Mouse (Mus musculus) forebrain, embryonic 15.5 days (tissue): ENCODE measurements around the gene St8sia1. TPM values are rescaled to one million over a fixed set of nuclear protein-coding genes. Genes with fewer than 3 reads are reported as not detected.
A peak's percentile ranks its signal among the peaks of the same experiment; 100 is the strongest.
"Not testable (repeated sequence)": the region's sequence is repeated elsewhere in the genome, so short reads cannot be mapped to it uniquely, and the experiment has no call there.

Source experiments
- ATAC-seq: fragments of 200-750 bp; cut with Nextera tagmentation; replicated peaks from 2 replicates; pipeline ENCODE4 v1.8.0; 2017; ENCODE audit warnings: mild to moderate bottlenecking, moderate TSS enrichment, moderate library complexity
- H3K27ac ChIP-seq: fragments of 300-500 bp; sonication (generic); replicated peaks from 2 replicates; pipeline ENCODE4 v1.5.1; 2015; ENCODE audit warnings: mild to moderate bottlenecking, inconsistent platforms
- H3K27me3 ChIP-seq: fragments of 300-500 bp; sonication (generic); 2 replicates; pipeline ENCODE4 v1.6.1; 2015; ENCODE audit warnings: inconsistent platforms
- H3K36me3 ChIP-seq: fragments of 300-500 bp; sonication (generic); 2 replicates; pipeline ENCODE4 v1.6.1; 2015; ENCODE audit warnings: mild to moderate bottlenecking, inconsistent platforms
- H3K4me1 ChIP-seq: fragments of 300-500 bp; sonication (generic); 2 replicates; pipeline ENCODE4 v1.6.1; 2015; ENCODE audit warnings: inconsistent platforms
- H3K4me2 ChIP-seq: fragments of 300-500 bp; sonication (generic); replicated peaks from 2 replicates; pipeline ENCODE4 v1.6.1; 2015; ENCODE audit warnings: mild to moderate bottlenecking, inconsistent platforms
- H3K4me3 ChIP-seq: fragments of 300-500 bp; sonication (generic); 2 replicates; pipeline ENCODE4 v1.5.1; 2015; ENCODE audit warnings: mild to moderate bottlenecking, inconsistent platforms
- H3K9ac ChIP-seq: fragments of 300-500 bp; sonication (generic); replicated peaks from 2 replicates; pipeline ENCODE4 v1.6.1; 2015; ENCODE audit warnings: mild to moderate bottlenecking, inconsistent platforms
- H3K9me3 ChIP-seq: fragments of 300-500 bp; sonication (generic); 2 replicates; pipeline ENCODE4 v1.6.1; 2016; ENCODE audit warnings: inconsistent platforms
- WGBS: fragments of 180-500 bp; shearing (Covaris S2); methylation state at CpG from one replicate; pipeline ENCODE4 v1.1.7; 2015; ENCODE audit warnings: mixed read lengths; 5-methylcytosine and 5-hydroxymethylcytosine counted together
- polyA plus RNA-seq: library from polyadenylated mRNA; unstranded; fragments of >200 nt; fragmentation: Nextera tagmentation; extraction: Ambion mirVana; gene quantifications from 2 replicates; pipeline ENCODE4 v1.2.1, GENCODE M21; 2015

Gene St8sia1
- polyA plus RNA-seq, result 5.5 and 6.9 TPM in 2 replicates

DNA sequence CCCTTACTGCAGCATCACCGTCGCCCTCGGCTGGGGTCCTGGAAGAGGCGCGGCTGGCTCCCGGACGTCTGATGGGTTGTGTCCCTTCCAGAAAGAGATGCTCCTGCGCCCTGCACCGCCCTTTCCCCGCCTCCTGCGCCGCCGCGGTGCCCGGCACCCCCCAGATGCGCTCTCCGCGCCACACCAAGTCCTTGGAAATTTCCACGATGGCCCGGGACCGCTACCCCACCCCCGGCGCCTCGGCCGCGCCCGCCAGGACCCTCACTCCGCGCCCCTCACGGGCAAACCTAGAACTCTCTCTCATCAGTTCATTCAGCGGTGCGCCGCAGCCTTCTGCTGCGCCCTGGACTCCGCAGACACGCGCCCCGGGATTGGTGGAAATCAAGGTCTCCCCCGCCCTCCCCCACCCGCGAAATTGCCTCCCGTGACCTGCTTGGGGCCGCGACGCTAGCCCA lies at the start of gene St8sia1:
TSS of gene St8sia1 (minus strand) at position 377 of the 455 bp plus-strand sequence.
- H3K4me3 ChIP-seq, result peak within 1 kb of the TSS; percentile 86
- no peaks in the 10 kb centered on the region for H3K27me3 ChIP-seq
- peaks cover 29% of the 10 kb centered on the region for H3K4me1 ChIP-seq
- peak within 1 kb of the TSS; percentile 99 for H3K27ac ChIP-seq
- H3K36me3 ChIP-seq, result no peaks in the 10 kb centered on the region
- no peaks in the 10 kb centered on the region for H3K9me3 ChIP-seq
- H3K4me2 ChIP-seq, result peak within 1 kb of the TSS; percentile 87
- peak within 1 kb of the TSS; percentile 95 for H3K9ac ChIP-seq
- peak; percentile 66 for ATAC-seq
- WGBS, result under 1% methylated on average over 42 of the region's 45 CpGs

DNA sequence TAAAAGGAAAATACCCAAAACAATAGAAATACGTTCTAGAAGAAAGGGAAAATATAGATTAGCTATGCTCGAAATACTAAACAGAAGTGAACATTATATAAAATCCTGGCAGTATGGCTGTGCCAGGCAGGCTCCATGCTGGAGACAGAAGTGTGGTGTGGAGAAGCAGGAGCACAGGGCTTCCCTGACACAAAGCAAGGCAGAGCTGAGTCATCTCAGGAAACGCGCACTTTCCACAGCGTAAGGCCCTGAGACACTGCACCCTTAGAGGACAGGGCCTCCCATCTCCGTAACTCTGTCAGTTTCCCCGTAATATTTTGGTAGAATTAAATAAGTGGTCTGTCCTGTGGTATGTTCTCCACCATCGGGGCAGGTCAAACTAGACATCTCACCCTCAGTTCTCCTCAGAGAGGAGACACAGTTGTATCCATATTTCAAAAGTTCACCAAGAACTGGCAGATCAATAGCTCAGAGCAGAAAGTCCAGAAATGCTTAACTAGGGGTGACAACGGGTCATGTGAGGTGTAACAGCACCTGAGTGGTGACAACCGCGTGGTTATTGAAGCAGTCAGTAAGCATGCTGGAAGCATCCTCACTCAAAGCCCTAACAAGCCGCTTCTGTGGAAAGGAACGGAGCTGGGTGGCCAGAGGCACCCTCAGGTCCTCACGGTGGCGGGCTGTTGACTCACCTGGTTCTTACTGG lies 48.4 kb upstream of the St8sia1 start:
- H3K9me3 ChIP-seq, result no peaks in the 10 kb centered on the region
- no peak overlapping the region for H3K4me3 ChIP-seq
- H3K4me1 ChIP-seq, result no peaks in the 10 kb centered on the region
- no peak for ATAC-seq
- H3K9ac ChIP-seq, result no peak overlapping the region
- H3K4me2 ChIP-seq, result no peak overlapping the region
- H3K27ac ChIP-seq, result no peak overlapping the region
- peaks cover 43% of the 10 kb centered on the region for H3K36me3 ChIP-seq
- 94% methylated on average over 15 of the region's 15 CpGs for WGBS
- H3K27me3 ChIP-seq, result no peaks in the 10 kb centered on the region

DNA sequence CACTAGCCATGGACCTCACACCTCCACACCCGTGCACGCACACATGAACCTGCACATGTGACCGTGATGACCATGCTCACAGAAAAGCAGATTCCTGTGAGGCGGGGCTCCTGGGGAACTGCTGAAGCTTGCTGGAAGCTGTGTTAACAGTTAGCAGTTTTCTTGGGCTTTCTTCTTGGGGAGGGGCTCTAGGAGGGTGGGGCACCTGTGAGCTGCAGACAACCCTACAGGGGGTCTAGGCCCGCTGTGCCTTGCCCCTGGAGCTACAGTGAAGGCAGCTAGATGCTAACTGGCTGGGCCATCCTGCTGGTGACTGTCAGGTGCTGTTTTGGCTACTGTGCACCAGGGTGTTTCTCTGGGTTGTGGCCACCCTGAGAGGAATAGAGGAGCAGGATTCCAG lies 44.6 kb upstream of the St8sia1 start:
- no peaks in the 10 kb centered on the region for H3K27me3 ChIP-seq
- no peak overlapping the region for H3K4me2 ChIP-seq
- 0 out of 2 replicates have a peak, but pooled peaks have one; percentile 11 for ATAC-seq
- no peak overlapping the region for H3K4me3 ChIP-seq
- no peaks in the 10 kb centered on the region for H3K9me3 ChIP-seq
- H3K27ac ChIP-seq, result no peak overlapping the region
- H3K4me1 ChIP-seq, result no peaks in the 10 kb centered on the region
- H3K36me3 ChIP-seq, result peaks cover 29% of the 10 kb centered on the region
- WGBS, result 89% methylated on average over 5 of the region's 5 CpGs
- no peak overlapping the region for H3K9ac ChIP-seq

DNA sequence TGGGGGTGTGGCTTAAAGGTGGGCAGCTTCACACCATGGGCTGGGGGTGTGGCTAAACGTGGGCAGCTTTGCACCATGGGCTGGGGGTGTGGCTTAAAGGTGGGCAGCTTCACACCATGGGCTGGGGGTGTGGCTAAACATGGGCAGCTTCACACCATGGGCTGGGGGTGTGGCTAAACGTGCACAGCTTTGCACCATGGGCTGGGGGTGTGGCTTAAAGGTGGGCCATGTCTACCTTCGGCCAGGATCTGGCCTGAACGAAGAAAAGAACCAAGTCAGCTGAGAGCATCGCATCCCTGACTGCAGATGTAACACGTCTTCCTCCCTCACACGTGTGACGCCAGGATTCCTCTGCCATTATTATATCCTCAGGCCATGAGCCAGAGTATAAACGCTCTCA lies 41.0 kb upstream of the St8sia1 start:
- H3K27ac ChIP-seq, H3K36me3 ChIP-seq, ATAC-seq, H3K4me1 ChIP-seq, H3K4me2 ChIP-seq, H3K4me3 ChIP-seq, H3K9ac ChIP-seq, H3K27me3 ChIP-seq, H3K9me3 ChIP-seq: not testable (repeated sequence)
- 88% methylated on average over 9 of the region's 9 CpGs for WGBS

DNA sequence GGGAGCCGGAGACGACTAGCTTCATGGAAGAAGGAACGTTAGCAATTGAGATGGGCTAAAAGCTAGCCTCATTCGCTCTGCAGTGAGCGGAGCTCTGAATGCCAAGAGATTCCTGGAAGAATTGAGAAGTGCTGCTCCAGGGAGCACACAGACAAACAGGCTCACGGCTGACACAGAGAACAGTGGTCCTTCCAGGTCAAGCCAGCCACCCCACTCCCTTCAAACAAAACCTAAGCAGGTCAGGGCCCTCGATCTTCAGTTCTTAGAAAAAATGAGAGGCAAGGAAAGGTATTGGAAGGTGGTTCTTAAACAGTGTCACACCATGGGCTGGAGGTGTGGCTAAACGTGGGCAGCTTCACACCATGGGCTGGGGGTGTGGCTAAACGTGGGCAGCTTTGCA lies 40.5 kb upstream of the St8sia1 start:
- no peak for ATAC-seq
- H3K4me1 ChIP-seq, result no peaks in the 10 kb centered on the region
- no peak overlapping the region for H3K9ac ChIP-seq
- H3K27ac ChIP-seq, result no peak overlapping the region
- H3K36me3 ChIP-seq, result peaks cover 2% of the 10 kb centered on the region; the same call in 1 of the 2 replicates
- no peaks in the 10 kb centered on the region for H3K9me3 ChIP-seq
- H3K4me3 ChIP-seq, result no peak overlapping the region
- H3K27me3 ChIP-seq, result no peaks in the 10 kb centered on the region
- no peak overlapping the region for H3K4me2 ChIP-seq
- WGBS, result 77% methylated on average over 9 of the region's 9 CpGs

DNA sequence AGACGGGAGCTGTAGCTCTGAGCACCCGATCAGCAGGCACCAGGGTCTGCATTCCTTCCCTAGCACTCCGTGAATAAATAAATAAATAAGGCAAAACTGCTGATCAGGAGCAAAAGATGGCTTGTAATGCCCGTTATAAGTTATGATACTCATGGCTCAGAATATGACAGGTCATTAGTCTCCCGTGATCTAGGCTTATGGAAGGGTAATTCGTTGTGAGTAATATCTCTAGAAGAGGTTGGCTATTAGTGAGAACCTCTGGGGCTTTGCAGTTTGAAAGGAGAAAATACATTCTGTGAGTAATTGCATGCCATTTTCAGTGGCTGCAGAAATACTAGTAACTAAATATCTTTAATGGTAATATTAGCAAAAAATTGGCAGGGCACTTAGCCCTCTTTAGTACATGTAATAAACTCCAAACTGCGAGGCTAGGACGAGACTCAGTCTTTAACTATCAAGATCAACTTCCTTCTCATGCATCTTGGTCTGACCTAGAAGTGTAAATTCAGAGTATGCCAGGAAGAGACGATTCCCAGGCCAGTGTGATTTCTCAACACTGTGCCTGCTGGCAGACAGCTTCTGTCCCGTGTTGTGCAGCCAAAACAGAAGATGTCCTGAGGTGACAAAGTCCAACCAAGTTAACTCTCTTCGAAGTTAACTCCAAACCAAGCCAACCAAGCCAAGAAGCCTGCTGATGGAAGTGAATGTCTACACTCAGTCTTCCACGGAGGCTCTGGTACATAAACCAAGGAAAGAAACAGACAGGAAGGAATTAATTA lies 34.2 kb upstream of the St8sia1 start:
- Histone ChIP-seq H3K4me2 (no peak overlapping the region), H3K4me1 (peaks cover 11% of the 10 kb centered on the region), H3K27ac (no peak overlapping the region), H3K4me3 (no peak overlapping the region), H3K36me3 (no peaks in the 10 kb centered on the region), H3K9me3 (no peaks in the 10 kb centered on the region), H3K27me3 (no peaks in the 10 kb centered on the region), H3K9ac (no peak overlapping the region)
- no peak for ATAC-seq
- 81% methylated on average over 12 of the region's 12 CpGs for WGBS

DNA sequence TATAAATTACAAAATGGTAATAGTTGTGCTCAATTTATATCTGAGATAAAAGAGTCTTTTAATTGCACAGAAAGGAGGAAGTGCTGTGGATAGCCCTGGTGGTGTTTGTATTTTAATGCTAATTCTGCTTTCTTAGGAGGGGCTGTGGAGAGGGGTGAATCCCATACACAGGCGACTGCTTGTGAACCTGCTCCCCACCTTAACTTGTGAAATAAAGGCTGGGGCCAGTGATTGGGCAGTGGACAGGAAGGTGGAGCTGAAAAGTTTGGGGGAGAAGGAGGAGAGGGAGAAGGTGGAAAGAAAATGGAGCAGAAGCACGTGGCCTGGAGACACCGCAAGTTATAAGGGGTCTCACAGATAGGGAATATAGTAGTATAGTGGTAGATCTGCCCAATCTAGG lies 32.6 kb upstream of the St8sia1 start:
- Histone ChIP-seq H3K4me3 (no peak overlapping the region), H3K36me3 (no peaks in the 10 kb centered on the region), H3K9ac (no peak overlapping the region), H3K4me2 (no peak overlapping the region), H3K27ac (no peak overlapping the region), H3K9me3 (no peaks in the 10 kb centered on the region), H3K27me3 (0 out of 2 replicates have a peak, but pooled peaks cover 3% of the 10 kb centered on the region), H3K4me1 (peaks cover 11% of the 10 kb centered on the region)
- WGBS, result 71% methylated on average over 3 of the region's 3 CpGs
- ATAC-seq, result no peak

DNA sequence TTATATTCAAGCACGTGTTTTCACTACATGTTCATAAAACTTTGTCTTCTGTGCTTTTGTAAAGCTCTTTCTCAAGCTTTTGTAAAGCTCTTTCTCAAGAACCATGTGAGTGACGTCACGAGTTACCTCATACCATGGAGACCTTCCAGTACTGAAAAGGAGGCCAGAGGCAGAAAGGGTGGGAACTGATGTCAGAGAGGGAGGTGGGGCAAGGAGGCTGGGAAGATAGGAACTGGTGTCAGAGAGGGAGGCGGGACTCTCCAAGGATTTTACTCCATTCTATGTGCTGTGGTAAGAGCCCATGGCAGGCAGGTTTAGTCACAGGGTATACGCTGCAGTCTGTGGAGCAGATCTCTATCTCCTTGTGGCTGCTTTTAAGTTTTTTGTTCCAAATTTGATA lies 31.3 kb upstream of the St8sia1 start:
- Histone ChIP-seq H3K4me3 (no peak overlapping the region), H3K4me2 (no peak overlapping the region), H3K27ac (no peak overlapping the region), H3K4me1 (peaks cover 11% of the 10 kb centered on the region), H3K9me3 (no peaks in the 10 kb centered on the region), H3K9ac (no peak overlapping the region), H3K36me3 (no peaks in the 10 kb centered on the region), H3K27me3 (peaks cover 7% of the 10 kb centered on the region; the same call in 1 of the 2 replicates)
- 47% methylated on average over 5 of the region's 5 CpGs for WGBS
- no peak for ATAC-seq

DNA sequence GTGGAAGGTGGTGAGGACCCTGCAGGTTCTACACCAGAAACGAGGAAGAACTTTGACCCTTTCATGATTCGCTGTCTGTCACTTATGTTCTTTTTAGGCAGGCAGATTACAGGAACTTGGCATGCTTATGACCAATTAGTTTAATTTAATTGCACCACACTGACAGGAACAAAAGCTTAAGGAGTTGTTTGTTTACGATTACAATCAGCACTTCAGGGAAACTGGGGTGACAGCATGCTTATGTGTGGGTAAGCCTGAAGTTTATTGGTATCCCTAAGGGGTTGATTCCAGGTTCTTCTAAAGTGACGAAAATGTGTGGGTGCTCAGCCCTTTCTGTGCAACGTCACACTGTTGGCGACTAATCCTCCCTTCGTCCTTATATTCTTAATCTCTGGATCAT lies 30.6 kb upstream of the St8sia1 start:
- H3K27ac ChIP-seq, result no peak overlapping the region
- peak; percentile 42 for ATAC-seq

DNA sequence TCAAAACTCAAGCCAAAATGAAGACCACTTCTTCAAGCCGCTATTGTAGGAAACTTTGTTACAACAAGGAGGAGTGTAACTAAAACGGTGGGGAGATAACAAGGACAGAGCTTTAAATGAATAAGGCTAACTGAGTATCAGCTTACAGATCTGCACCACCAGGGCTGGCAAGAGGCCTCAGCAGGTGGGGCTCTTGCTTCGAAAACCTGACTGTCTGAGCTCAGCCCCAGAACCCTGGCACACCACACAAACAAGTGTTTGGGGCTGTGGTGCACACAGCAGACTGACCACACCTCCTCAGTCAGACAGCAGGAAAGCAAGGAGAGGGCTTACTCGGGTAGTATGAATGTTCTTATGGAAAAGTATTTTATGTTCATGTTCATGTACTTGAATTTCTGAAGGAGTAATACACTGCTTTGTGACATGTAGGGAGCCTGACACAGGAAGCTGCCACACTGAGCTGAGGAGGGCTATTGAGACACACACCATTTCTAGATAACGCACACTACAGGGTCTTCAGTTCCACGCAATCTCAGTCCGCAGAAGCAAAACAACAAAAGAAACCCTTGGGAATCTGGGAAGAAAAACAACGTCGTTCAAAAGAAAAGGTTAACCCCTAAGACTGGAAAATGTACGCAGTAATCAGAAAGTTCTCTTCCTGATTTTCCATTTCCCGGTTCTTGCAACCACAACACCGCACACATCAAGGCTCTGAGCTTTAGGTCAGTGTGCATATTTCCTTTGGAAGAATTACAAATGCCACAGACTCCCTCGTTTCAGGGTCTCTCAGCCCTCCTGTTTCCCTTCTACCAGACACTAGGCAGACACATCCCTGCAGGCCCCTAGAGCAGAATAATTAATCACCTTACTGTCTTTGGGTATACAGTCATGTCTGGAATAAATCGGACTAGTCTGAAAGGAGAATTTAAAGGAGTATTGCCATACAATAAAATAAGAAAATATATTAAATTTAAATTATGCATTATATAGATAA lies 29.8 kb upstream of the St8sia1 start:
- Histone ChIP-seq H3K27me3 (peaks cover 9% of the 10 kb centered on the region; the same call in 1 of the 2 replicates), H3K4me3 (no peak overlapping the region), H3K36me3 (no peaks in the 10 kb centered on the region), H3K9ac (no peak overlapping the region), H3K27ac (no peak overlapping the region), H3K4me2 (no peak overlapping the region), H3K9me3 (no peaks in the 10 kb centered on the region), H3K4me1 (peaks cover 11% of the 10 kb centered on the region)
- no peak for ATAC-seq
- WGBS, result 31% methylated on average over 14 of the region's 14 CpGs

More for the DNA sequence above, 30.6 kb upstream of the St8sia1 start:
- no peak overlapping the region for H3K4me2 ChIP-seq
- H3K9ac ChIP-seq, result no peak overlapping the region
- peaks cover 11% of the 10 kb centered on the region for H3K4me1 ChIP-seq
- peaks cover 9% of the 10 kb centered on the region; the same call in 1 of the 2 replicates for H3K27me3 ChIP-seq
- 30% methylated on average over 7 of the region's 7 CpGs for WGBS
- no peaks in the 10 kb centered on the region for H3K36me3 ChIP-seq
- no peak overlapping the region for H3K4me3 ChIP-seq
- no peaks in the 10 kb centered on the region for H3K9me3 ChIP-seq

DNA sequence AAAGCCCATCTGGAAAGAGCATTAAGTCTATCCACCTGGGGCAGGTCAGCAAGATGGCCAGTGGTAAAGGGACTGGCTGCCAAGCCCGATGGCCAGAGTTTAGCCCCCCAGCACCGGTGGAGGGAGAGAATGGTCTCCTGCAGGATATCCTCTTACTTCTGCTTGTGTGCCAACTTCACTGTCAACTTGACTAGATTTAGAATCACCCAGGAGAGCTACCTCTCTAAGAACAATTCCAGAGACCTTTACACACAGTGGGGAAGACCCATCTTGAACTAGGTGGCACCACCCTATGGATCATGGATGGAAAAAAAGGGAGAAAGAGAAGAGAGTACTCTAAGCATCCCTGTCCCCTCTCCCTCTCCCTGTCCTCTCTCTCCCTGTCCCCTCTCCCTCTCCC lies 28.7 kb upstream of the St8sia1 start:
- Histone ChIP-seq H3K9ac (no peak overlapping the region), H3K9me3 (no peaks in the 10 kb centered on the region), H3K4me3 (no peak overlapping the region), H3K4me1 (peaks cover 11% of the 10 kb centered on the region), H3K27ac (no peak overlapping the region), H3K4me2 (no peak overlapping the region), H3K27me3 (peaks cover 9% of the 10 kb centered on the region; the same call in 1 of the 2 replicates), H3K36me3 (no peaks in the 10 kb centered on the region)
- WGBS, result 84% methylated on average over 2 of the region's 2 CpGs
- ATAC-seq, result no peak
